ENCODE assay signal across 8 mouse cellular contexts in the genomic region with DNA sequence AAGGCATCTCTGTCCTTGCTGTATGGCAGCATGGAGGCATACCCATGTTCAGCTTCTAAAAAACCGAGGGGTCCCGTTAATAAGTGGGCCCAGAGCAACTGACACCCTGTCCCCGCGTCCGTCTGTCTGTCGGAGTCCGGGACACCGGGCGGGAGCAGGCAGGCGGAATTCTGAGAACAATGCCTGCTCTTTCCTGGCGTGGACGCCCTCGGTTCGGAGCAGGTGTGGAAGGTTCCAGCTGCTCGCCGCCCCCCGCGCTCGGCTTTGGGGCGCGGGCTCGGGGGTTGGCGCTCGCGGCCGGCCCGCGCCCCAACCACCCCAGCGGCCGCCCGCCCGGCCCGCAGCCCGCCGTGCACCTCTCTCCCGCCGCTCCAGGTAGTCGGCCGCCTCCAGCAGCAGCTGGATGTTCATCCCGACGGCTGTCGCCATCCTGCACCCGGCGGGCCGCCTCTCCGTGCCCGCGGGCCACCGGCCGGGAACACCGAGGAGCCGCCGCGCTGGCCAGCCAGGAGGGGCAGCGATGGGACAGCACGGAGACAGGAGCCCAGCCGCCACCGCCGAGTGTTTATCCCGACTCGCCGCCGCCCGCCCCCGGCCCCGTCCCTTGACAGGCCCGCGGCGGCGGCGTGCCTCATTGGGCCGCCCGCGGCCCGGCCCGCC. TPM values are rescaled to one million over a fixed set of nuclear protein-coding genes. Genes with fewer than 3 reads are reported as not detected.
DNase-seq lines count a peak whose midpoint lies in the region; ATAC-seq and TF ChIP-seq lines count a peak whose summit lies in the region.

A gene (minus strand): TSS at position 582 of the 660 bp plus-strand sequence.

- H3K9me3 ChIP-seq in limb, embryonic 11.5 days (ENCODE audit: control insufficient read depth, low read length) = no peaks in the 10 kb centered on the region
- no peaks in the 10 kb centered on the region for H3K9me3 ChIP-seq in neural tube, embryonic 13.5 days

- H3K27me3 ChIP-seq in testis, adult 2 months (ENCODE audit: control insufficient read depth, insufficient read depth, low read length) = no peaks in the 10 kb centered on the region
- H3K27me3 ChIP-seq in limb, embryonic 11.5 days (ENCODE audit: control insufficient read depth, insufficient read depth, low read length) = no peaks in the 10 kb centered on the region
- no peaks in the 10 kb centered on the region for H3K27me3 ChIP-seq in neural tube, embryonic 13.5 days

- TF ChIP-seq CTCF in gastrocnemius, adult 2 months (IDR thresholded peaks at IDR 0.05) = no peak
- TF ChIP-seq CTCF in testis, adult 2 months (IDR thresholded peaks at IDR 0.05; ENCODE audit: control insufficient read depth, insufficient read depth, insufficient replicate concordance, low read depth, low read length) = no peak

- intact Hi-C loops in gastrocnemius, adult 2 months (cut with DNase I) = loop anchor here (1.0 to 5.0 kb wide), 2 partner anchors 71 to 196 kb away; no protein-coding TSS in a partner anchor

- WGBS in limb, embryonic 11.5 days = under 1% methylated on average over 68 of the region's 76 CpGs
- WGBS in neural tube, embryonic 13.5 days = under 1% methylated on average over 76 of the region's 76 CpGs

- peak within 1 kb of the TSS; percentile 76 for H3K9ac ChIP-seq in limb, embryonic 11.5 days (ENCODE audit: low read length)
- H3K9ac ChIP-seq in neural tube, embryonic 13.5 days = peak within 1 kb of the TSS; percentile 91

- H3K27ac ChIP-seq in gastrocnemius, adult 2 months = peak within 1 kb of the TSS; percentile 94
- H3K27ac ChIP-seq in testis, adult 2 months (ENCODE audit: control insufficient read depth, insufficient read depth, low read depth, low read length) = peak within 1 kb of the TSS; percentile 96
- H3K27ac ChIP-seq in limb, embryonic 11.5 days (replicated peaks; ENCODE audit: low read depth, low read length) = no peak within 1 kb of the TSS; the same call in 1 of the 2 replicates
- H3K27ac ChIP-seq in neural tube, embryonic 13.5 days (replicated peaks) = peak within 1 kb of the TSS; percentile 80

- peaks cover 1% of the 10 kb centered on the region; the same call in 1 of the 2 replicates for H3K36me3 ChIP-seq in testis, adult 2 months (ENCODE audit: control insufficient read depth, insufficient read depth, low read length)
- peaks cover 2% of the 10 kb centered on the region; the same call in 1 of the 2 replicates for H3K36me3 ChIP-seq in limb, embryonic 11.5 days (ENCODE audit: control insufficient read depth, insufficient read depth, low read length)
- H3K36me3 ChIP-seq in neural tube, embryonic 13.5 days = peaks cover 50% of the 10 kb centered on the region

- peak within 1 kb of the TSS; percentile 95 for H3K4me2 ChIP-seq in limb, embryonic 11.5 days (ENCODE audit: low read depth, severe bottlenecking)
- peak within 1 kb of the TSS; percentile 93 for H3K4me2 ChIP-seq in neural tube, embryonic 13.5 days

- TF ChIP-seq POLR2A in testis, adult 2 months (IDR thresholded peaks at IDR 0.05; ENCODE audit: control insufficient read depth, low read depth, low read length) = peak; percentile 55

- DNase-seq in gastrocnemius, adult 2 months = no peak
- no peak for DNase-seq in gastrocnemius, adult 18-20 months (ENCODE audit: low spot score)
- no peak for DNase-seq in testis, postnatal 10 days (ENCODE audit: low spot score)
- DNase-seq in limb, embryonic 11.5 days (ENCODE audit: low spot score) = no peak
- no peak for DNase-seq in cerebellum, adult 8-10 months

- ATAC-seq in hematopoietic stem cell, adult 5-6 weeks (replicated peaks in 1 of 2; ENCODE audit: insufficient read depth in 1 of 2, low FRiP score in 2 of 2, low TSS enrichment in 1 of 2, low read depth in 1 of 2, poor library complexity in 2 of 2, severe bottlenecking in 2 of 2) = no peak
- ATAC-seq in limb, embryonic 11.5 days (ENCODE audit: insufficient number of reproducible peaks, low FRiP score, low TSS enrichment, low read depth) = no peak
- ATAC-seq in neural tube, embryonic 13.5 days (ENCODE audit: low read depth) = peak; percentile 6; the same call in 1 of the 2 replicates

- peaks cover 7% of the 10 kb centered on the region for H3K4me1 ChIP-seq in testis, adult 2 months (ENCODE audit: control insufficient read depth, insufficient read depth, low read length)
- H3K4me1 ChIP-seq in limb, embryonic 11.5 days (ENCODE audit: control insufficient read depth, insufficient read depth, low read length) = 0 out of 2 replicates have a peak, but pooled peaks cover 2% of the 10 kb centered on the region
- peaks cover 35% of the 10 kb centered on the region for H3K4me1 ChIP-seq in neural tube, embryonic 13.5 days (replicated peaks)

- peak within 1 kb of the TSS; percentile 95 for H3K4me3 ChIP-seq in gastrocnemius, adult 2 months
- peak within 1 kb of the TSS; percentile 98 for H3K4me3 ChIP-seq in testis, adult 2 months (ENCODE audit: control insufficient read depth, low read depth, low read length)
- peak within 1 kb of the TSS; percentile 87 for H3K4me3 ChIP-seq in limb, embryonic 11.5 days (ENCODE audit: low read depth, low read length)
- peak within 1 kb of the TSS; percentile 91 for H3K4me3 ChIP-seq in neural tube, embryonic 13.5 days

RNA-seq across cellular contexts. Expression of the gene that starts here (rescaled TPM):
- 1 to 10 TPM; 2.6 to 3.9 TPM for total RNA-seq in gastrocnemius, adult 2 months (2021)
- 1 to 10 TPM; 2.6 TPM for total RNA-seq in gastrocnemius, adult 18-20 months (2021)
- polyA plus RNA-seq in testis, adult 2 months (2012; rRNA removed) = 29.6 and 31.4 TPM in 2 replicates
- 35.1 and 46.5 TPM in 2 replicates for total RNA-seq in hematopoietic stem cell, adult 5-6 weeks (2017)
- polyA plus RNA-seq in limb, embryonic 11.5 days (2014; fragmentation: Nextera tagmentation; extraction: Ambion mirVana) = 12.8 and 13.4 TPM in 2 replicates
- polyA plus RNA-seq in neural tube, embryonic 13.5 days (2015; fragmentation: Nextera tagmentation; extraction: Ambion mirVana) = 23.8 and 27.4 TPM in 2 replicates
